Mouse (Mus musculus) natural killer cell, adult 2 months (primary cell): Measurements from ENCODE around the gene Capn15.

Source experiments
- DNase-seq, 2 experiments: peaks; one replicate each; pipeline ENCODE4 v3.0.0; 2022; ENCODE audit warnings: low spot score in 2 of 2

Capn15 gene

DNA sequence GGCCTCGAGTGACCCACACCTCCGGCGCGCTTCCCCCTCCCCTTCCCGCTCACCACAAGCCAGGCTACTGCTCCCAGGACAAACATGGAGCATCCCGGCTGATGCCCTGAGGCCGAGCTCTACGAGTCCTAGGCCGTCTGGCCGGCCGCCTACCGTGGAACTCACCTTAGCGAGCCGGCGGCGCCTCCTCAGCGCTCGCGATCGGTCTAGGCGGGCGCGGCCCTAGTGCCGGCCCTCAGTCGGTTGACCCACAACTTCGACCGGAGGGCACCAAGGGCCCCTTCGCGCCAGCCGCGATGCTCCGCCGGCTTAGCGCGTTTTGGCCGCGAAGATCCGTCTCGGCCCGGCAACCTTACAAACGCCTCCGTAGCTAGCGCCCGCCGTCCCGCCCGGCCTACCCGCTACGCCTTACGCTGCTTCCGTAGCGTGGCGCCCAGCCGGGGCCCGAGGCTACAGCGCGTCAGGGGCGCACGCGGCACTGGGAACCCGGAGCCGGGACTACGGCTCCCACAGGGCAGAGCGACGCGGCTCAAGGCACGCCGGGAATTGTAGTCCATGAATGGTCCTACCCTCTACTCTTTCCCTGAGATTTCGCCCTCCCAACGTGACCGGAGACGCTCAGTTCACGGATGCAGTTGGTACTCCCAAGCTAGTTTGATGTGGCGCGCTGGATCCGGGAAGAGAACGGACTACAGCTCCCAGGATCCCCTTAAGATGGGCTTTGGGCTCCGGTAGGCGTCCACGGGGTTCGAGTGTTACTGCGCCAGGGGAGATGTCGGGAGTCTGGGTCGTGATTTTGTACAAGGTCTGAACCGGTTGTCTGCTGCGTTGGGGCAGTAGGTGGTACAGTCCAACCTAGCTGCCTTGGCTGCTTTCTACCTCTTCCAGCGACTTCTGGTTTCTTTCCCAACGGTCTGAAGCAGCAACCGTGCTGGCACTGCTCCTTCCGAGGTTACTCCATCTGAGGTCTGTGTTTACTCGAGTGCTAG is at the start of gene Capn15:
TSS of gene Capn15 (minus strand) at position 491 of the 989 bp plus-strand sequence.
- peak; percentile 74 to 85 for DNase-seq

- no peak for DNase-seq
Measured at GRCm38 (mm10) chr17:26032037-26032436, 46.4 kb upstream of the Capn15 start.

GRCm38 (mm10) chr17:26031583-26031982 is 46.0 kb upstream of the Capn15 start:
- no peak for DNase-seq

GRCm38 (mm10) chr17:26028261-26028660 is 42.7 kb upstream of the Capn15 start:
- no peak for DNase-seq

- DNase-seq, result no peak
Measured at GRCm38 (mm10) chr17:26024674-26025073, 39.1 kb upstream of the Capn15 start.

GRCm38 (mm10) chr17:26023966-26024365 is 38.4 kb upstream of the Capn15 start:
- no peak for DNase-seq

- no peak for DNase-seq
Measured at GRCm38 (mm10) chr17:26023181-26023580, 37.6 kb upstream of the Capn15 start.

DNA sequence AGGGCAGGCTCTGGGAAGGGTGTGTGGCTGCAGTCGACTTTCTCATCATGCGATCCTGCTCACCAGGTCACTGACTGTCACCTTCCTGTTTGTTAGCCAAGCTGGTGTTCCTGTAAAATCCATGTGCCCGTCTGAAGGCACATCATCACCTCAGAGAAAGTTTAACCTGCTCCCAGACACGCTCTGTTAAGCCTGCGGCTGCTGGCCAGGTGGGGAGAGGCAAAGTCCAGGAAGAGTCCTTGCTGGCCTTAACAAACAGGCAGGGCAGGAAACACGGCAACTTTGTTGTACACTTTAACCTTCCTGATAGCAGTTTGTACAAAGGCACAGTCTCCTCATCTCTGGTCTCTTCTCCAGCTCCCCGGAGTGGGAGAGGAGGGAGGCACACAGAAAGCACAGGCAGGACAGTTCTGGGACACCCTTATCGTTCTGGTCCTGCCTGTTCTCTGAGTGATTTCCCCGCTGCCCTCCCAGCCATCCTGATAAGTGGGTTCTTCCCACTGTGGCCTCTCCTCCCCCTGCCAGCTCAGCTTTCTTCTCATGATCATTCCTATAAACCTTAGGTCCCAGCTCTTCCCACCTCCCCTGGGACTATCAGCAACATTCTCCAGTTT is 36.2 kb upstream of the Capn15 start:
- no peak for DNase-seq

- no peak for DNase-seq
Measured at GRCm38 (mm10) chr17:26020848-26021347, 35.3 kb upstream of the Capn15 start.

DNA sequence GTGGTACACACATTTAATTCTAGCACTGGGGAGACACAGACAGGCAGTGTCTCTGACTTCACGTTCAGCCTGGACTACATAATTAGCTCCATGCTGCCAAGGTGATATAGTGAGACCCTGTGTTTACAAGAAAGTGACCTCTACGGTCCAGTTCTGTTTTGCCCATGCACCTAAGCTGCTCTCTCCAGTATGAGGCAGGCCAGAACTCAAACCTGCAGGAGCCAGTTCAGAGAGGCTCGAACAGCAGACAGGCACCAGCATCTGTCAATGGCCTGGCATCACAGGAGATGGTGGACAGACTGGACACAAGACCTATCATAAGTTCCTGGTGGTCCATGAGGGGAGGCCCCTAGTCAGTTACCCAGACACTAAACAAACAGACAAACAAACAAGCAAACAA is 32.8 kb upstream of the Capn15 start:
- DNase-seq, result no peak

GRCm38 (mm10) chr17:26017949-26018348 is 32.4 kb upstream of the Capn15 start:
- no peak for DNase-seq

DNA sequence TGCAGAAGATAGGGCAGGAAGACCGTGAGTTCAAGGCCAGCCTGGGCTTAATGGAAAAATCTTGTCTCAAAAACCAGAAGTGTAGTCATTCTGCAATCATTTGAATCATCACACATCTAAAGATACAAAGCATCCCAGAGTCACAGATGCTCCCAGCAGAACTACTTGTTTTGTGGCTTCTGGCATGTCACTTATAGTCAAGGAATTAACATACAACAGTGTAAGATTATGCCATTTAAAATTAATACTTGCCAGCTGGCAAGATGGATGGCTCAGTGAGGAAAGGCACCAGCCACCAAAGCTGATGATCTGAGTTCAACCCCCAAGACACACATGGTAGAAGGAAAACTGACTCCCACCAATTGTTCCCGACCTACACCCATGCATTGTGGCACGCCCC is 31.4 kb upstream of the Capn15 start:
- no peak for DNase-seq

GRCm38 (mm10) chr17:26013711-26014110 is 28.1 kb upstream of the Capn15 start:
- no peak for DNase-seq

DNA sequence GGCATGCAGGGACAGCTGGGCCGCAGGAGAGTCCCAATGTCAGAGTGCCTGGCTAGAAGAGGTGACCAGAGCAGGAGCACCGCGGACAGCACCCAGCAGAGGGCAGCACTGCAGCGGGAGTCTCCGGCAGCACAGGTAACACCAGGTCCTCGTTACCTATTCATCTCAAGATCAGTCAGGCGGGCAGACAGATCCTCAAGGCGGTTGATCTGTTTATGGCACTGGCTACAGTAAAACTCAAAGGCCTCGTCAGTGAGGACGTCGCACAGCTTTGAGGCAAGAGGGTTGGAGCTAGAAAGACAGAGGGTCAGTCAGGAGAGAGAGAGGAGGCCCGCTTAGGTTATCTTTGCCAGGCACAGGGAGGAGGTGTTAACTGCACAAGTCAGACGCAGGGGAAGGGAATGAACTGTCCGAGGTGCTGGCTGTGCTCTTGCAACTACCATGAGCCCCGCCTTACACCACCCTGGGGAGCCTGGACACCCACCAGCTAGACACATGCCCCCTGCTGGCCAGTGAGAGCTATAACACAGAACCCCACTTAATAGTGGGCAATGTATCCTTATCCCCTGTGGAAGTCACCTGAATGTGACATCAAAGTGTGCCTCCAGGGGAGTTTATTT is 26.4 kb upstream of the Capn15 start:
- peak; percentile 62 to 79 for DNase-seq

DNA sequence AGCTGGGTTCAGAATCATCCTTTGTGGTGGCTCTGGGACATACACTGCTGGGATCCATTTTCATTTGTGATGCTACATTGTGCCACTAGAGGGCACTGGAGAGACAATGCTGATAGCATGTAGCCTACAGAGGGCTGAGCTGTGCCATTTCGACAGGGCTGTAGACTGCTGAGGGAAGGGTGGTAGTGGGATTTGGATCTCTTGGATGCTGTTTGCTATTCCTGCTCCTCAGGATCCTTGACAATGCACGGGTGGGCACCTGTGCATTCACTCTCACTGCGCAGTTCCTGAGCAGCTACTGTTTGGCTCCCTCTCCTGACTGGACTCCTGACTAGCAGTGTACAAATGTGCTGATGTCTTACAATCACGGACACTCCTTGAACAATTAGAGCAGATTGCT is 23.9 kb upstream of the Capn15 start:
- DNase-seq, result peak; percentile 62 to 74

DNA sequence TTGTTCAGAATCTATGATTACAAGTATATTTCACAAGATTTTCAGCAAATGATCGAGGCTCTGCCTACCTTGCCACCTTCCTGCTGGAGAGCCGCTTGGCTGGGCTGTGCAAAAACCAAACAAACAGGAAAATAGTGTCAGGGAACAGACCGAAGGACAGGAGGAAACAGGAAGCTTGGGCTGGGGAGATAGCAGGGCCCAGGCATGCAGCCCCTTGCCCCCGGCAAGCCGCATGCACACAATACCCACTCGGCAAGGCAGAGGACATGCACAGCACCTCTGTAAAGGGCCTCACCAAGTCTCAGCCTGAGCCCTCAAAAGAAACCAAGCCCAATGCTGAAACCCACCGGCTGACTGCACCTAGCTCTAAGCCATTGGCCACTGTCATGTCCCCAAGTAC is 23.2 kb upstream of the Capn15 start:
- DNase-seq, result no peak

- DNase-seq, result no peak
Measured at GRCm38 (mm10) chr17:26008331-26008730, 22.7 kb upstream of the Capn15 start.

DNA sequence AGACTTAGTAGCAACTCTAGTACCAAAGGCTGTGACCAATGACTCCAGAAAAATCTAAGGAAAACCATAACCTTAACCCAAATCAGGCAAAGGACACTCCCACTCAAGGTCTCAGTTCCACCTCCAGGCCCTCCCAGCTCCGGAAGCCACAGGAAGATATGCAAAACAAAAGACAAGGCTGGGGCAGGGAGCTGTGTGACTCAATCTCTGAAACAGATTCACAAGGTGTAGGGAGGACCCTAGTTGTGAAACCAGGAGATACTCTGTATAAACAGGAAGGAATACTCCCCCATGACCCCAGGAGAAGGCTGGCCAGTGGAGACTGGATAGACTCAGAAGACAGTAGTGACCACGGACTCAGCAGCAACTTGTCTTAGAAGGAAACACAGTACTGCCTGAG is 22.1 kb upstream of the Capn15 start:
- DNase-seq, result no peak

GRCm38 (mm10) chr17:26005731-26006450 is 20.3 kb upstream of the Capn15 start:
- DNase-seq, result no peak

GRCm38 (mm10) chr17:26004711-26005110 is 19.1 kb upstream of the Capn15 start:
- no peak for DNase-seq

DNA sequence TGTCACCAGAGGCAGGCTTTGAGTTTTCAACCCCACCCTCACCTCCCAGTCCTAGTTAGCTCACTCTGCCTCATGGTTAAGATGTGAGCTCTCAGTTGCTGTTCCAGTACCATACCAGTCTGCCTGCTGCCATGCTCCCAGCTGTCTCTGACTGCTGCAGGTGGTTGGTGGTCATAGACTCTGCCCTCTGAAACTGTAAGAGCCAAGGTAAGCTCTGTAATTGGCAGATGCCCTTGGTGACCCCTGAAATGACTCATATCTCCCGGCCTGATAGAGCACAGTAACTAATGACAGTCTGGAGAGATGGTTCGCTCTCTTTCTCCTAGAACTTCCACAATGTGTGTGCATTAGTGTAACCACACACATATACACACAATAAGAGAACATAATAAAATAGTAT is 18.3 kb upstream of the Capn15 start:
- DNase-seq, result no peak

- no peak for DNase-seq
Measured at GRCm38 (mm10) chr17:25998425-25998824, 12.8 kb upstream of the Capn15 start.
